Mouse (Mus musculus) kidney, embryonic 14.5 days (tissue): ENCODE measurements at regions not wholly inside any gene's neighbourhood (a gene's known extent, or its start where the extent isn't known, plus 50 kb on each side); places are given as distances from the start of the nearest gene placed in this dataset.

ENCODE experiments used
- ATAC-seq: fragments of 200-750 bp; cut with Nextera tagmentation; 2 replicates; pipeline ENCODE4 v1.8.0; 2017; ENCODE audit warnings: moderate number of reproducible peaks, mild to moderate bottlenecking, moderate TSS enrichment, moderate library complexity; ENCODE audit not compliant: low FRiP score, low TSS enrichment
- H3K27ac ChIP-seq: fragments of 300-500 bp; sonication (generic); 2 replicates; pipeline ENCODE4 v1.5.1; 2014; ENCODE audit warnings: low read depth, mild to moderate bottlenecking, low read length, moderate library complexity, mixed read lengths
- H3K27me3 ChIP-seq: fragments of 300-500 bp; sonication (generic); 2 replicates; pipeline ENCODE4 v1.6.1; 2014; ENCODE audit warnings: mild to moderate bottlenecking, low read length; ENCODE audit not compliant: control insufficient read depth, insufficient read depth
- H3K36me3 ChIP-seq: fragments of 300-500 bp; sonication (generic); 2 replicates; pipeline ENCODE4 v1.6.1; 2014; ENCODE audit warnings: low read length, mixed read lengths; ENCODE audit not compliant: control insufficient read depth, insufficient read depth
- H3K4me1 ChIP-seq: fragments of 300-500 bp; sonication (generic); 2 replicates; pipeline ENCODE4 v1.6.1; 2014; ENCODE audit warnings: low read length, mixed read lengths; ENCODE audit not compliant: control insufficient read depth, insufficient read depth
- H3K4me2 ChIP-seq: fragments of 300-500 bp; sonication (generic); replicated peaks from 2 replicates; pipeline ENCODE4 v1.6.1; 2014; ENCODE audit warnings: low read depth, mild to moderate bottlenecking, low read length
- H3K4me3 ChIP-seq: fragments of 300-500 bp; sonication (generic); 2 replicates; pipeline ENCODE4 v1.5.1; 2014; ENCODE audit warnings: mild to moderate bottlenecking, low read length
- H3K9ac ChIP-seq: fragments of 300-500 bp; sonication (generic); 2 replicates; pipeline ENCODE4 v1.6.1; 2014; ENCODE audit warnings: low read depth, mild to moderate bottlenecking, low read length, moderate library complexity
- H3K9me3 ChIP-seq: fragments of 300-500 bp; sonication (generic); 2 replicates; pipeline ENCODE4 v1.6.1; 2016; ENCODE audit warnings: low read length; ENCODE audit not compliant: control insufficient read depth
- WGBS: fragments of 180-500 bp; shearing (Covaris S2); extraction: QIAGEN DNeasy Blood & Tissue Kit; methylation state at CpG from one replicate; pipeline ENCODE4 v1.1.7; 2014; 5-methylcytosine and 5-hydroxymethylcytosine counted together

GRCm38 (mm10) chr14:79821352-79822010, 50.4 kb upstream of the Pcdh8 start:
- Histone ChIP-seq H3K27ac (no peak overlapping the region), H3K36me3 (no peaks in the 10 kb centered on the region), H3K9ac (no peak overlapping the region), H3K4me1 (no peaks in the 10 kb centered on the region), H3K27me3 (no peaks in the 10 kb centered on the region), H3K4me2 (no peak overlapping the region), H3K9me3 (no peaks in the 10 kb centered on the region), H3K4me3 (no peak overlapping the region)
- ATAC-seq: no peak
- WGBS: 80% methylated on average over 5 of the region's 5 CpGs
